ENCODE assay signal across 12 mouse cellular contexts in the genomic region with DNA sequence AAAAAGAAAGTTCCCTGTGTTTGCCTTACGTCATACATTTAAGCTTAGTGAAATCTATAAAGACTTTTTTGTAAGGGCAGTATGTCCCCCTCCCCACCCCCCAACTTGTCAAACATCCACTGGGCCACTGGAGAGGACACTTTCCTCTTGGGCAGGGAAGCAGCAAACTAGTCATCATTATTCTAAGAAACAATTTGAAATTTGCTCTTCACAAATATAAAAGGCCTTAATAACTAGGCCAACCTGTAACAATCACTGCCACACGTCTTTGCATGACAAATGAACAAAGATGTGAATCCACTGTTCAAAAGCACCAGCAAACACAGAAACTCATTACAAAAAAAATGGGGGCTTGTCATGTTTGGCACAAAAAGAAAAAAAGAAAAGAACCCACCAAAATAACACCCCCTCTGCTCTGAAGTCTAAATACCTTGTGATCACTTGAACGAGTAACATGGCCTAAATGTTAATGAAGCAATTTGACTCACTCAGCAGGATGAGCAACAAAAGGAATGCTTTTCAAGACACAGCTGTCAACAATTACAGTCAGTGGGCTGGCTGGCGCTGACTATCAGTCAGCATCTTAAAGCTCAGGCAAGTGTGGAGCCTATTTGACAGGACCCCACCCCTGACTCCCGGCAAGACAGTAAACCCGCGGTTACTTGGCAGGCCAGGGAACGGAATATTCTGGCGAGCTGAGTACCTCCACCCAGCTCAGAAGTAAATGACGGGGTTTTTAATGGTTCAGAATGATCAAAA.
DNase-seq lines count a peak whose midpoint lies in the region; ATAC-seq lines count a peak whose summit lies in the region.
"Had no signal": no experiment of that assay in that cellular context is flagged by ENCODE, and none has a peak within 500 bp of the region (broad histone marks: within the 10 kb centered on the region; RNA-seq: fewer than 3 reads in every experiment).

No protein-coding gene starts in this region.

- no peaks in the 10 kb centered on the region for H3K27me3 ChIP-seq in midbrain, embryonic 14.5 days (ENCODE audit: control insufficient read depth, insufficient read depth, low read length)
- H3K27me3 ChIP-seq in midbrain, embryonic 11.5 days (ENCODE audit: control insufficient read depth, insufficient read depth, low read length): no peaks in the 10 kb centered on the region
- no peaks in the 10 kb centered on the region for H3K27me3 ChIP-seq in forebrain, embryonic 16.5 days (replicated peaks; ENCODE audit: control insufficient read depth, insufficient read depth, low read length)
- H3K27me3 ChIP-seq: CH12.LX; lung, embryonic 15.5 days had no signal

- 33% methylated on average over 10 of the region's 10 CpGs for WGBS in midbrain, embryonic 14.5 days
- 44% methylated on average over 10 of the region's 10 CpGs for whole genome bisulfite sequencing in midbrain, embryonic 11.5 days
- 12% methylated on average over 10 of the region's 10 CpGs for WGBS in forebrain, embryonic 16.5 days

- no peak overlapping the region for H3K9ac ChIP-seq in midbrain, embryonic 14.5 days (replicated peaks; ENCODE audit: low read length)
- H3K9ac ChIP-seq in midbrain, embryonic 11.5 days (ENCODE audit: low read length): no peak overlapping the region
- H3K9ac ChIP-seq in forebrain, embryonic 16.5 days (replicated peaks; ENCODE audit: low read depth, low read length): no peak overlapping the region
- H3K9ac ChIP-seq: lung, embryonic 15.5 days had no signal

- no peak for ATAC-seq in midbrain, embryonic 14.5 days (ENCODE audit: low FRiP score, low TSS enrichment)
- ATAC-seq in midbrain, embryonic 11.5 days (ENCODE audit: low FRiP score): no peak
- ATAC-seq in forebrain, embryonic 16.5 days: peak; percentile 96

- H3K4me1 ChIP-seq in midbrain, embryonic 14.5 days (ENCODE audit: control insufficient read depth, insufficient read depth, low read length): no peaks in the 10 kb centered on the region
- H3K4me1 ChIP-seq in midbrain, embryonic 11.5 days (ENCODE audit: control insufficient read depth, insufficient read depth, low read length): no peaks in the 10 kb centered on the region
- peaks cover 5% of the 10 kb centered on the region for H3K4me1 ChIP-seq in forebrain, embryonic 16.5 days (replicated peaks; ENCODE audit: control insufficient read depth, insufficient read depth, low read length)
- H3K4me1 ChIP-seq: lung, embryonic 15.5 days had no signal

- H3K9me3 ChIP-seq in midbrain, embryonic 14.5 days (ENCODE audit: control insufficient read depth, low read length): no peaks in the 10 kb centered on the region
- no peaks in the 10 kb centered on the region for H3K9me3 ChIP-seq in midbrain, embryonic 11.5 days (ENCODE audit: control insufficient read depth, low read length)
- H3K9me3 ChIP-seq in forebrain, embryonic 16.5 days (ENCODE audit: control insufficient read depth, low read length): no peaks in the 10 kb centered on the region
- H3K9me3 ChIP-seq: lung, embryonic 15.5 days had no signal

- H3K27ac ChIP-seq in midbrain, embryonic 14.5 days (replicated peaks; ENCODE audit: low read depth, low read length): no peak overlapping the region
- H3K27ac ChIP-seq in midbrain, embryonic 11.5 days (ENCODE audit: low read depth, low read length): no peak overlapping the region
- H3K27ac ChIP-seq in forebrain, embryonic 16.5 days (ENCODE audit: low read length): peak overlapping the region; percentile 73
- H3K27ac ChIP-seq: lung, embryonic 15.5 days had no signal

- DNase-seq in midbrain, embryonic 14.5 days: peak; percentile 13
- no peak for DNase-seq in midbrain, embryonic 11.5 days (ENCODE audit: low spot score, missing footprints)
- peak; percentile 36 for DNase-seq in embryo, embryonic 10.5 days (ENCODE audit: low spot score)
- peak; percentile 88 for DNase-seq in retina, postnatal 1 day
- DNase-seq in adrenal gland, postnatal 4 days (ENCODE audit: low spot score in 2 of 2): no peak
- no peak for DNase-seq in lung, postnatal 25 days (ENCODE audit: low spot score)
- DNase-seq: adrenal gland, adult 8-10 months; cerebellum, adult 11 months; heart, adult 11 months had no signal

- H3K36me3 ChIP-seq in midbrain, embryonic 14.5 days (ENCODE audit: control insufficient read depth, insufficient read depth, low read length): no peaks in the 10 kb centered on the region
- H3K36me3 ChIP-seq in midbrain, embryonic 11.5 days (ENCODE audit: control insufficient read depth, insufficient read depth, low read length): no peaks in the 10 kb centered on the region
- H3K36me3 ChIP-seq in forebrain, embryonic 16.5 days (ENCODE audit: control insufficient read depth, insufficient read depth): no peaks in the 10 kb centered on the region
- H3K36me3 ChIP-seq: lung, embryonic 15.5 days had no signal

- no peak overlapping the region for H3K4me2 ChIP-seq in midbrain, embryonic 14.5 days (ENCODE audit: low read length)
- no peak overlapping the region for H3K4me2 ChIP-seq in midbrain, embryonic 11.5 days
- H3K4me2 ChIP-seq in forebrain, embryonic 16.5 days (ENCODE audit: low read length): no peak overlapping the region
- H3K4me2 ChIP-seq: lung, embryonic 15.5 days had no signal

- no peak overlapping the region for H3K4me3 ChIP-seq in midbrain, embryonic 14.5 days (replicated peaks; ENCODE audit: low read depth, low read length)
- H3K4me3 ChIP-seq in midbrain, embryonic 11.5 days (ENCODE audit: low read depth, low read length): no peak overlapping the region
- H3K4me3 ChIP-seq in forebrain, embryonic 16.5 days (replicated peaks; ENCODE audit: low read length): no peak overlapping the region
- H3K4me3 ChIP-seq: lung, embryonic 15.5 days had no signal

Comparison
In these comparisons a context has a peak if more than half of its experiments do, and no peak if none do; other contexts are left out.
1. DNase-seq: peak in midbrain, embryonic 14.5 days (single experiment), embryo, embryonic 10.5 days (single experiment) and retina, postnatal 1 day (single experiment); none in midbrain, embryonic 11.5 days (single experiment), adrenal gland, postnatal 4 days (0 of 2) and lung, postnatal 25 days (single experiment).